Mouse (Mus musculus) liver, adult 2 months (tissue): Measurements from ENCODE around the gene Wfdc1.

Source experiments
- CTCF ChIP-seq: fragments of 200-500 bp; IDR thresholded peaks from 2 replicates; pipeline ENCODE4 v1.5.1; 2011; ENCODE audit warnings: low read depth, low read length, control low read depth
- POLR2A ChIP-seq: fragments of 200-500 bp; IDR thresholded peaks from 2 replicates; pipeline ENCODE4 v1.6.1; 2011; ENCODE audit warnings: low read length, control low read depth; ENCODE audit not compliant: insufficient read depth; ENCODE audit errors: extremely low read depth

DNA sequence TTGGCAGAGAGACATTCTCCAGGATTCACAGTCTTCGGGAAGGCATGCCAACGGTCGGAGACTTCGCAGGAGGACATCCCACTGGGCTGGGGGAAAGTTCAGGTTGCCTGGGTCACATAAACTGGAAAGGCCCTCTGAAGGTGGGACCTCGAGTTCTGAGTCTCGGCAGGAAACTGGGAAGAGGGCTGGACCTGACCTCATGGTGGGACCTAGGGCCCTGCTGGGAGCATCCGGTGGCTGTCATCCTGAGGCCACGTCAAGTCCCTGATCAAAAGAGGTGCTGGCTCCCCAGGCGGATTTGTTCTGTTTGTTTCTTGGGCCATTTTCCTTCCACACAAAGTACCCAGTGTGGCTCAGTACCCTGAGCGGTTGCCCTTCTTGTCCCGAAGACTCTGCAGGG lies 2.7 kb upstream of the Wfdc1 start:
- TF ChIP-seq CTCF (no peak), POLR2A (no peak)
